Mouse (Mus musculus): ENCODE measurements around the gene Dnmt3c. TPM values are rescaled to one million over a fixed set of nuclear protein-coding genes. Genes with fewer than 3 reads are reported as not detected.
A peak's percentile ranks its signal among the peaks of the same experiment; 100 is the strongest.

Gene Dnmt3c
- polyA plus RNA-seq, 1 experiment from 2014 or later, result 0.81 TPM

DNA sequence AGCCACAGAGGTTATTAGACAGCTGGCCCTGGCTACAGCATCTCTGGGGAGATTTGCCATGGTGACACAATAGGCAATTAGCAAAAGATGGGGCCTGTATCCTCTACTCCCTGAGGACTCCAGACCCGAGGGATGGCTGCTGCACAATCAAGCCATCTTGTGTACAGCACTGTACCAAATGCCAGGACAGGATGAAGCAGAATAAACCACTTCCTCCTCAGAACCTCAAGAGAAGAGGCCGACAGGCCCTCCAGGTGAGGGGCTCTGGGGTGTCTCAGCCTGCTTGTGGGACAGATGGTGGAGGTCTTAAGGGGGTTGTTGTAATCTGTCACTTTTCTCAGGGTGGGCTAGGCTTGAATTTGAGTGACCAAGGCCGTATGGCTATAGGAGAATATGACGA is 37.6 kb downstream of the Dnmt3c start:
- H3K27ac ChIP-seq (ENCODE audit: low read length), result no peak overlapping the region
- no peak overlapping the region for H3K4me2 ChIP-seq (ENCODE audit: low read depth, low read length)
- no peaks in the 10 kb centered on the region for H3K4me1 ChIP-seq (ENCODE audit: control insufficient read depth, low read depth, low read length)
- 38% methylated on average over 4 of the region's 4 CpGs for WGBS (ENCODE audit: insufficient replicate concordance)
- no peak for ATAC-seq (ENCODE audit: low read depth)
- no peaks in the 10 kb centered on the region for H3K36me3 ChIP-seq (ENCODE audit: control insufficient read depth, insufficient read depth)
- H3K9ac ChIP-seq (ENCODE audit: low read depth, low read length), result no peak overlapping the region
- H3K27me3 ChIP-seq (ENCODE audit: control insufficient read depth, insufficient read depth, low read depth, low read length), result no peaks in the 10 kb centered on the region
- no peaks in the 10 kb centered on the region for H3K9me3 ChIP-seq (replicated peaks; ENCODE audit: control insufficient read depth, low read length)
- no peak overlapping the region for H3K4me3 ChIP-seq (ENCODE audit: low read depth, low read length)

DNA sequence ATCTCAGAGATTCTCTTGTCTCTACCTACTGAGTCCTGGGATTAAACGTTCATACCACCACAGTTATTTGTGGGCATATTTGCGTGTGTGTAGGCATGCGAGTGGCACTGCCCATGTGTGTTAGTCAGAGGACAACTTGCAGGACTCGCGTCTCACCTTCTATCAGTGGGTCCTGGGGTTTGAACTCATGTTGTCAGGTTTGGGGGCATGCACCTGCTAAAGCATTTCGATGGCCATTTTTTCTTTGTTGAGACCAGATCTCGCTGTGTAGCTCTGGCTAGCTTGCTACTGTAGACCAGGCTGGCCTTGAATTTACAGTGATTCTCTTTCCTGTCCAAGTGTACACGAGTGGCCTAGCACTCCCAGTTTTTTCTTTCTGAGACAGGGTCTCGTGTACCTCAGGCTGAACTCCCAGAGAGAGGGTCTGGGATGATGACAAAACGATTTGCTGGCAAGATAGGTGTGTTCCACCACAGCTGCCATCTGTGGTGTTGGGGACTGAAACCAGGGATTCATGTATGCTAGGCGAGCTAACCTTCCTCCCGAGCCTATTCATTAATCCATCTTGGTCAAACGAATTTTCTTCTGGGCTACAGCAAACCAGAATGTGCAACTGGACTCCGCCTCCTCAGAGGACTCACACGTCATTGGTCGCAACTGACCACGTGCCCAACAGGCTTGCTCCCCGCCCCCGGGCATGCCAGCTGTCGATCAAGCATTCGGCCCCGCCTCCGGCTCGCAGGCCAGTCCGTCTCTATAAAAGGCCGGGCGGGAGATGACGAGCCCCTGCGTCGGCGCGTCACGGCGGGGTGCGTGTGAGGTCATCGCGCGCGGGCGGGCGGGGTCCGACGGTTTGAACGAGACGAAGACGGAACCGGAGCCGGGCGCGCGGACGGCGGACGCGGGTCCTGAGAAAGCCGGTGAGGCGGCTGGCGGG is 44.3 kb downstream of the Dnmt3c start, which contains the start of gene Mapre1:
TSS of gene Mapre1 (plus strand) at position 775 of the 937 bp plus-strand sequence.
- Histone ChIP-seq H3K4me3 (ENCODE audit: low read depth, low read length) (peak within 1 kb of the TSS; percentile 91), H3K36me3 (ENCODE audit: control insufficient read depth, insufficient read depth) (no peaks in the 10 kb centered on the region), H3K4me2 (ENCODE audit: low read depth, low read length) (peak within 1 kb of the TSS; percentile 82), H3K27me3 (ENCODE audit: control insufficient read depth, insufficient read depth, low read depth, low read length) (no peaks in the 10 kb centered on the region), H3K4me1 (ENCODE audit: control insufficient read depth, low read depth, low read length) (peaks cover 25% of the 10 kb centered on the region), H3K9ac (ENCODE audit: low read depth, low read length) (peak within 1 kb of the TSS; percentile 97), H3K27ac (ENCODE audit: low read length) (peak within 1 kb of the TSS; percentile 92), H3K9me3 (replicated peaks; ENCODE audit: control insufficient read depth, low read length) (no peaks in the 10 kb centered on the region)
- peak; percentile 97 for ATAC-seq (ENCODE audit: low read depth)
- WGBS (ENCODE audit: insufficient replicate concordance), result 9% methylated on average over 57 of the region's 58 CpGs

DNA sequence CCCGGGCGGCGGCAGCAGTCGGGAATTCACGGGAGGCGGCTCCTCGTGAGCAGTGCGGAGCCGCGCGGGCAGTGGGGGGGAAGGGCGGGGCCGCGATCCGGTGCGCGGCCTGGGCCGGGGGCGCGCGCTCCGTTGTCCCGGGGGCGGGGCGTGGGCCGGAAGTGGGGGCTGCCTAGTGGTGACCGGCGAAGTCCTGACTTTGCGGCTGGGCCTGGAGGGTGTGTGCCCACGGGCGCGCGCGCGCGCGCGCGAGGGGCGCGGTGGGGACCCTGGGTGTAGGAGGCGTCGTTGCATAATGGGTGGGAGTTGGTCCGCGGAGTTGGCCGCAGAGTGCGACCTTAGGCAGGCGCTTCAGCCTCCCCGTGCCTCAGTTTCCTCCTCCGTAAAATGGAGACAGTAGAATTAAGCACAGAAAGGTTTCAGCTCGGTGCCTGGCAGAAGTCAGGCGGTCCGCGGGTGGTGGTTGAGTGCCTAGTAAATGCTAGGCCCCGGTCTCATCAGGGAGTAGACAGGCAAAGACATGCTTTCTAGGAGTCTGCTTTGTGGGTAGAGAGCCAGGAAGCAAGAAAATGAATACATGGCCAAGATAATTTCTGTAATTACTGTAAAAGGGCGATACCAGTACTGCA is 45.1 kb downstream of the Dnmt3c start:
- H3K4me2 ChIP-seq (ENCODE audit: low read depth, low read length), result peak overlapping the region; percentile 81
- under 1% methylated on average over 41 of the region's 56 CpGs for WGBS (ENCODE audit: insufficient replicate concordance)
- H3K9me3 ChIP-seq (replicated peaks; ENCODE audit: control insufficient read depth, low read length), result no peaks in the 10 kb centered on the region
- no peaks in the 10 kb centered on the region for H3K27me3 ChIP-seq (ENCODE audit: control insufficient read depth, insufficient read depth, low read depth, low read length)
- peak; percentile 72 for ATAC-seq (ENCODE audit: low read depth)
- no peaks in the 10 kb centered on the region; the same call in 1 of the 2 replicates for H3K36me3 ChIP-seq (ENCODE audit: control insufficient read depth, insufficient read depth)
- peak overlapping the region; percentile 92 for H3K27ac ChIP-seq (ENCODE audit: low read length)
- peak overlapping the region; percentile 97 for H3K9ac ChIP-seq (ENCODE audit: low read depth, low read length)
- H3K4me3 ChIP-seq (ENCODE audit: low read depth, low read length), result peak overlapping the region; percentile 91
- peaks cover 25% of the 10 kb centered on the region for H3K4me1 ChIP-seq (ENCODE audit: control insufficient read depth, low read depth, low read length)

DNA sequence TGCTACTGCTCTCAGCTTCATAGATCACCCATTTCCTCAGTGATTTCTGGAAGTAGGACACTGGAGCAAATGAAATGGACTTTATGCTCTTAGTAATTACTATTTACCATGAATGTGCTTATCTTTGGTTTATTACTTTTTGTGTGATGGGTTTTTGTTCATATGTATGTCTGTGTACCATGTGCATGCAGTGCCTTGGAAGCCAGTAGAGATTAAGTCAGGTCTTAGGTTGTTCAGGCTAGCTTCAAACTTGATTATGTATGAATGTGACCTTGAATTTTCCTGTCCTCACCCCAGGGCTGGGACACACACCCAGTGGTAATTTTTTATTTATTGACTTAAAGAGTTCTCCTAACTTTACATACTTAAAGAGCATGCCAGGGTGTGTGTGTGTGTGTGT is 51.5 kb downstream of the Dnmt3c start:
- no peak for ATAC-seq (ENCODE audit: low read depth)

DNA sequence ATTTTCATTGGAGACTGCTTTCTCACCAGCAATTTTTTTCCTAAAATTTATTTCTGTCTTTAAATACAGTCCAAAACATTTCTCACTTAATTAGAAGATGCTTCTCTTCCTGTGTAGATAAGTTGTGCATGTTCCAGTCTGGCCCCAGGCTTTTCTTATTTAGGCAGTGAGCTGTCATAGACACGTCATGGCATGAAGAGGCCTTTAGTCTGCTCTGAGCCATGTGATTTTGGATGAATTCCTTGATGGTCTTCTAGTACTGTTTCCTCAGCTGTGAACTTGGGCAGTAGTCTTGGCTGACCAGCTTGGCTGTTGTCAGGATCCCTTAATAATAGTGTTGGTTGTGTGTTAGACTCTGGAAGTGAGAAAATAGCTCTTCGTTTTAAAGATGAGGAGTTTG is 53.9 kb downstream of the Dnmt3c start:
- Histone ChIP-seq H3K36me3 (ENCODE audit: control insufficient read depth, insufficient read depth) (peaks cover 6% of the 10 kb centered on the region), H3K27ac (ENCODE audit: low read length) (0 out of 2 replicates have a peak overlapping the region, but pooled peaks have one; percentile 13), H3K4me1 (ENCODE audit: control insufficient read depth, low read depth, low read length) (no peaks in the 10 kb centered on the region), H3K4me3 (ENCODE audit: low read depth, low read length) (no peak overlapping the region), H3K4me2 (ENCODE audit: low read depth, low read length) (no peak overlapping the region), H3K9ac (ENCODE audit: low read depth, low read length) (no peak overlapping the region), H3K9me3 (replicated peaks; ENCODE audit: control insufficient read depth, low read length) (no peaks in the 10 kb centered on the region), H3K27me3 (ENCODE audit: control insufficient read depth, insufficient read depth, low read depth, low read length) (no peaks in the 10 kb centered on the region)
- 73% methylated on average over 2 of the region's 2 CpGs for WGBS (ENCODE audit: insufficient replicate concordance)
- ATAC-seq (ENCODE audit: low read depth), result no peak

More for the DNA sequence above, 51.5 kb downstream of the Dnmt3c start:
- no peaks in the 10 kb centered on the region for H3K9me3 ChIP-seq (replicated peaks; ENCODE audit: control insufficient read depth, low read length)
- H3K4me3 ChIP-seq (ENCODE audit: low read depth, low read length), result no peak overlapping the region
- peaks cover 6% of the 10 kb centered on the region for H3K36me3 ChIP-seq (ENCODE audit: control insufficient read depth, insufficient read depth)
- H3K27me3 ChIP-seq (ENCODE audit: control insufficient read depth, insufficient read depth, low read depth, low read length), result no peaks in the 10 kb centered on the region
- no peak overlapping the region for H3K4me2 ChIP-seq (ENCODE audit: low read depth, low read length)
- H3K9ac ChIP-seq (ENCODE audit: low read depth, low read length), result no peak overlapping the region
- H3K27ac ChIP-seq (ENCODE audit: low read length), result no peak overlapping the region
- peaks cover 8% of the 10 kb centered on the region for H3K4me1 ChIP-seq (ENCODE audit: control insufficient read depth, low read depth, low read length)

DNA sequence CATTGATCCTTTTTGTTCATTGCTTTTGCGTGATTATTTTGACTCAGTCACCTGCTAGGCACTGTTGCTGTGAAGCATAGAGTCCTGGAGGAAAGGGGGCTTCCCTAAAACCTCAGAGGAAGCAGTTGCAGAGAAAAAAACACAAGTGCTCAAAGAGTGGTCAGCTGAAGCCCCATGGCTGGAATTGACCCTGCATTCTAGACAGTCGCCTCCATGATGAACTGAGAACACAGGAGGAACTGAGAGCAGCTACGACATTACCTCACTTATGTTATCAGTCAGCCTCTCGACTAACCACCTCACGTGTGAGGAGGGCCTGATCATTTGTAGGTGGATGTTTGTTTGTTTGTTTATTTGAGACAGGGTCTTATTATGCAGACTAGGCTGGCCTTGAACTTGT is 65.7 kb downstream of the Dnmt3c start:
- no peaks in the 10 kb centered on the region for H3K9me3 ChIP-seq (replicated peaks; ENCODE audit: control insufficient read depth, low read length)
- WGBS (ENCODE audit: insufficient replicate concordance), result 78% methylated on average over 5 of the region's 5 CpGs
- no peak overlapping the region for H3K4me3 ChIP-seq (ENCODE audit: low read depth, low read length)

DNA sequence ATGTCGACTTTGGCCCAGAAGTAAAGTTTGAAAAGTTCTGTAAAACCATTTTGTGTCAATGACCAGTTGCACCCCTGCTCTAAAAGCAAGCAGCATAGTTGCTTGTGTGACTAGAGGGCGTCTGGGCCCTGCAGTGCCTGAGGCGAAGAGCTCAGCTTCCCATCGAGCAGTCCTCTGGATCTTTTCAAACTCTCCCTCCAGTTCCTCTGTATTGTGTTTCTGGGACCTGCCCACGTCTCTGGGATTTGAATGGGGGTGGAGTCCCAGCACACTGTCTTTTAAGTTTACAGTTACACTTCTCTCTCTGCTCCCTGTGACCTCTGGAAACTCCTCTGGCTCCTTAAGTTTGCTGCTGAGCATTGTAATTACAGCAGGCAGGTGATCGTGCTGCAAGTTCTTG is 71.0 kb downstream of the Dnmt3c start:
- H3K9me3 ChIP-seq (replicated peaks; ENCODE audit: control insufficient read depth, low read length), result no peaks in the 10 kb centered on the region
- H3K27me3 ChIP-seq (ENCODE audit: control insufficient read depth, insufficient read depth, low read depth, low read length), result no peaks in the 10 kb centered on the region
- ATAC-seq (ENCODE audit: low read depth), result no peak
- no peak overlapping the region for H3K4me2 ChIP-seq (ENCODE audit: low read depth, low read length)
- H3K9ac ChIP-seq (ENCODE audit: low read depth, low read length), result no peak overlapping the region
- no peak overlapping the region for H3K4me3 ChIP-seq (ENCODE audit: low read depth, low read length)
- H3K36me3 ChIP-seq (ENCODE audit: control insufficient read depth, insufficient read depth), result peaks cover 31% of the 10 kb centered on the region
- no peak overlapping the region for H3K27ac ChIP-seq (ENCODE audit: low read length)
- 76% methylated on average over 6 of the region's 6 CpGs for WGBS (ENCODE audit: insufficient replicate concordance)
- no peaks in the 10 kb centered on the region for H3K4me1 ChIP-seq (ENCODE audit: control insufficient read depth, low read depth, low read length)

More for the DNA sequence above, 65.7 kb downstream of the Dnmt3c start:
- Histone ChIP-seq H3K27ac (ENCODE audit: low read length) (no peak overlapping the region), H3K9ac (ENCODE audit: low read depth, low read length) (no peak overlapping the region), H3K27me3 (ENCODE audit: control insufficient read depth, insufficient read depth, low read depth, low read length) (no peaks in the 10 kb centered on the region), H3K36me3 (ENCODE audit: control insufficient read depth, insufficient read depth) (peaks cover 56% of the 10 kb centered on the region), H3K4me1 (ENCODE audit: control insufficient read depth, low read depth, low read length) (no peaks in the 10 kb centered on the region), H3K4me2 (ENCODE audit: low read depth, low read length) (no peak overlapping the region)
- no peak for ATAC-seq (ENCODE audit: low read depth)

DNA sequence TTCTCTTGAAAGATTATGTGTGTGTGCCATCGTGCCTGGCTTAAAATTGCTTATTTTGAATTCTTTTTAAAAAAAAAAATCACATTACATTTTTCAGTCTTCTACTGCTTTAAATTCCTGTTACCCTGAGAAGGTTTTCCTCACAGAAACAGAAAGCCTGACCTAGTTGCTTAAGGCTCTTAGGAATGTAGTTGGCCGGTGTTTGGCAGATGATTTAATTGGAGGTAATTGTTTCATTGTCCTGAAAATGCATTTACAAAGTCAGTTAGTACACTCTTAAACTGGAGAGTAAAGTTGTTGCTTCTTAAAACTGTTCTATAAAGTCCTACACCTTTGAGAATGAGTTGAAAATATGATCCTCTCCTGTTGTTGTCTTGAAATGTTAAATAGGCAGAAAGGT is 72.4 kb downstream of the Dnmt3c start:
- H3K36me3 ChIP-seq (ENCODE audit: control insufficient read depth, insufficient read depth), result peaks cover 27% of the 10 kb centered on the region
- WGBS (ENCODE audit: insufficient replicate concordance), result 69% methylated on average over 2 of the region's 2 CpGs

DNA sequence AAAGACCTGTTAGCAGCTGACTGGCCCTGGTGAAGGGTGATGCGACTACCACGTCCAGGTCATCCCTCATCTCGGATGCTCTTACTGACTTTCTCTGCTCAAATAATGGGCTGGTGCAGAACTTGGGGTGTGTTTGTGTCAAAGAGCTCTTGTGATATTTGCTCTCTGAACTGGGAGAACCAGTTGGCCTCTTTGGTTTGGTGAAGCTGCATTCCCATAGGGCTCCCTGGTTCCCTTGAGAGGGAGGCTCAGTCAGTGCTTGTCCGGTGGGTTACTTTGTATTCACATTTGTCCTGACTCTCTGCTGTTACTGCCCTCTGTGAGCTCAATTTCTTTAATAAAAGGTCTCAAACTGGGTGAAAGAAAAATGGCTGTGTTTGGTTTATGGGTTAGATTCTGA is 76.5 kb downstream of the Dnmt3c start:
- no peak for ATAC-seq (ENCODE audit: low read depth)
- H3K27me3 ChIP-seq (ENCODE audit: control insufficient read depth, insufficient read depth, low read depth, low read length), result no peaks in the 10 kb centered on the region
- H3K4me3 ChIP-seq (ENCODE audit: low read depth, low read length), result no peak overlapping the region
- no peak overlapping the region for H3K27ac ChIP-seq (ENCODE audit: low read length)
- H3K36me3 ChIP-seq (ENCODE audit: control insufficient read depth, insufficient read depth), result peaks cover 7% of the 10 kb centered on the region; the same call in 1 of the 2 replicates
- WGBS (ENCODE audit: insufficient replicate concordance), result 87% methylated on average over 4 of the region's 4 CpGs
- no peak overlapping the region for H3K4me2 ChIP-seq (ENCODE audit: low read depth, low read length)
- no peak overlapping the region for H3K9ac ChIP-seq (ENCODE audit: low read depth, low read length)
- no peaks in the 10 kb centered on the region for H3K4me1 ChIP-seq (ENCODE audit: control insufficient read depth, low read depth, low read length)
- H3K9me3 ChIP-seq (replicated peaks; ENCODE audit: control insufficient read depth, low read length), result no peaks in the 10 kb centered on the region

More for the DNA sequence above, 72.4 kb downstream of the Dnmt3c start:
- ATAC-seq (ENCODE audit: low read depth), result no peak
- no peaks in the 10 kb centered on the region for H3K9me3 ChIP-seq (replicated peaks; ENCODE audit: control insufficient read depth, low read length)
- H3K27ac ChIP-seq (ENCODE audit: low read length), result no peak overlapping the region
- H3K4me3 ChIP-seq (ENCODE audit: low read depth, low read length), result no peak overlapping the region
- no peaks in the 10 kb centered on the region for H3K27me3 ChIP-seq (ENCODE audit: control insufficient read depth, insufficient read depth, low read depth, low read length)
- no peaks in the 10 kb centered on the region for H3K4me1 ChIP-seq (ENCODE audit: control insufficient read depth, low read depth, low read length)
- no peak overlapping the region for H3K9ac ChIP-seq (ENCODE audit: low read depth, low read length)
- H3K4me2 ChIP-seq (ENCODE audit: low read depth, low read length), result no peak overlapping the region

Measured in liver, embryonic 16.5 days (tissue).